Mouse (Mus musculus): ENCODE results near the gene Cd79a.

DNA sequence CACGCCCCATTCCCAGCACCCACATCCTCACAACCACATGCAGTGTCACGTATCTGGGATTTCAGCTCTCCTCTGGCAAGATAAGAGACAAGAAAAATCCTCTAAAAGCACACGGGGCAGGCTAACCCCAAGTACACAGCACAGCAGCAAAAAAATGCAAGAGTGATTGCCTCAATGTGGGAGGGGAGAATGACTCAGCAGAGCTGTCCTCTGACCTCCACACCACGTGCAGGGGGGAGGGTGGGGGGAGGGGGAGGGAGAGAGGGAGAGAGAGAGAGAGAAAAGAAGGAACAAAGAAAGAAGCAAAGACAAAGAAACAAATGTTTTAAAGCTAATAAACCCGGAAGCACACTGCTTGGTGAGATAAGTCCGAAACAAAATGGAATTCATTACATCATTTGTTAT lies 46.3 kb upstream of the Cd79a start:
- TF ChIP-seq FLI1 (IDR thresholded peaks at IDR 0.05; ENCODE audit: low read length): no peak
- no peak for TF ChIP-seq GATA1 (IDR thresholded peaks at IDR 0.05; ENCODE audit: borderline replicate concordance, low read length)

Data from megakaryocyte, embryonic 14.5 days (primary cell).